In genomic region chr2:127375759-127376341, GRCm38 (mm10) we compare ENCODE assay signal across 9 mouse cellular contexts. TPM values are rescaled to one million over a fixed set of nuclear protein-coding genes. Genes with fewer than 3 reads are reported as not detected.
DNase-seq lines count a peak whose midpoint lies in the region; ATAC-seq lines count a peak whose summit lies in the region.
"Had no signal": no experiment of that assay in that cellular context is flagged by ENCODE, and none has a peak within 500 bp of the region (broad histone marks: within the 10 kb centered on the region; RNA-seq: fewer than 3 reads in every experiment).

No protein-coding gene starts in this region.

- H3K4me3 ChIP-seq in hindbrain, embryonic 10.5 days = no peak overlapping the region
- no peak overlapping the region for H3K4me3 ChIP-seq in hindbrain, embryonic 14.5 days (replicated peaks; ENCODE audit: low read length)
- peak overlapping the region; percentile 46 for H3K4me3 ChIP-seq in liver, embryonic 15.5 days (replicated peaks)
- H3K4me3 ChIP-seq: forebrain, embryonic 13.5 days had no signal

- no peak for DNase-seq in hindbrain, embryonic 10.5 days (ENCODE audit: low spot score)
- no peak for DNase-seq in hindbrain, embryonic 14.5 days (ENCODE audit: low spot score)
- DNase-seq in A20 (ENCODE audit: low read depth, low spot score) (peak; percentile 45), R1 (ENCODE audit: low read depth, low spot score) (peak; percentile 52)
- DNase-seq in frontal cortex, postnatal 25 days (ENCODE audit: low spot score in 2 of 2) = no peak
- no peak for DNase-seq in right cerebral cortex, postnatal 36 days (ENCODE audit: low spot score in 2 of 2)
- no peak for DNase-seq in lung, adult 18-20 months

- peaks cover 36% of the 10 kb centered on the region for H3K4me1 ChIP-seq in hindbrain, embryonic 10.5 days (replicated peaks)
- H3K4me1 ChIP-seq in hindbrain, embryonic 14.5 days (replicated peaks; ENCODE audit: control insufficient read depth, insufficient read depth, low read length) = no peaks in the 10 kb centered on the region
- peaks cover 90% of the 10 kb centered on the region for H3K4me1 ChIP-seq in liver, embryonic 15.5 days (replicated peaks)

- no peak overlapping the region for H3K4me2 ChIP-seq in hindbrain, embryonic 14.5 days (replicated peaks)
- peak overlapping the region; percentile 74 for H3K4me2 ChIP-seq in liver, embryonic 15.5 days
- H3K4me2 ChIP-seq: forebrain, embryonic 13.5 days had no signal

- 57% methylated on average over 7 of the region's 7 CpGs for WGBS in hindbrain, embryonic 10.5 days
- WGBS in hindbrain, embryonic 14.5 days = 44% methylated on average over 7 of the region's 7 CpGs
- WGBS in liver, embryonic 15.5 days (ENCODE audit: insufficient replicate concordance) = 39% methylated on average over 7 of the region's 7 CpGs

- no peak overlapping the region for H3K9ac ChIP-seq in hindbrain, embryonic 14.5 days
- H3K9ac ChIP-seq in liver, embryonic 15.5 days = peak overlapping the region; percentile 57
- H3K9ac ChIP-seq: forebrain, embryonic 13.5 days had no signal

- no peaks in the 10 kb centered on the region for H3K36me3 ChIP-seq in hindbrain, embryonic 10.5 days
- no peaks in the 10 kb centered on the region for H3K36me3 ChIP-seq in hindbrain, embryonic 14.5 days (replicated peaks; ENCODE audit: control insufficient read depth, insufficient read depth)
- H3K36me3 ChIP-seq in liver, embryonic 15.5 days (replicated peaks) = no peaks in the 10 kb centered on the region

- no peak for ATAC-seq in hindbrain, embryonic 14.5 days (ENCODE audit: low FRiP score)
- no peak for ATAC-seq in liver, embryonic 15.5 days (ENCODE audit: insufficient read depth)
- ATAC-seq: forebrain, embryonic 13.5 days had no signal

- no peaks in the 10 kb centered on the region for H3K9me3 ChIP-seq in hindbrain, embryonic 10.5 days
- H3K9me3 ChIP-seq in hindbrain, embryonic 14.5 days (ENCODE audit: control insufficient read depth, low read length) = no peaks in the 10 kb centered on the region
- no peaks in the 10 kb centered on the region for H3K9me3 ChIP-seq in liver, embryonic 15.5 days (replicated peaks)
- H3K9me3 ChIP-seq: forebrain, embryonic 13.5 days had no signal

- 0 out of 2 replicates have a peak overlapping the region, but pooled peaks have one; percentile 29 for H3K27ac ChIP-seq in hindbrain, embryonic 10.5 days
- no peak overlapping the region for H3K27ac ChIP-seq in hindbrain, embryonic 14.5 days
- peak overlapping the region; percentile 93 for H3K27ac ChIP-seq in liver, embryonic 15.5 days (replicated peaks)
- H3K27ac ChIP-seq: forebrain, embryonic 13.5 days had no signal

- H3K27me3 ChIP-seq in hindbrain, embryonic 10.5 days (ENCODE audit: insufficient read depth, poor library complexity, severe bottlenecking) = no peaks in the 10 kb centered on the region
- H3K27me3 ChIP-seq in hindbrain, embryonic 14.5 days (ENCODE audit: control insufficient read depth, insufficient read depth, low read length) = no peaks in the 10 kb centered on the region
- no peaks in the 10 kb centered on the region for H3K27me3 ChIP-seq in liver, embryonic 15.5 days
- H3K27me3 ChIP-seq: forebrain, embryonic 13.5 days had no signal

RNA-seq across cellular contexts. Expression of gene Adra2b, which starts 12.8 kb away (rescaled TPM):
- polyA plus RNA-seq in hindbrain, embryonic 10.5 days (2016; fragmentation: Nextera tagmentation; extraction: Ambion mirVana) = 2.3 and 3.0 TPM in 2 replicates
- polyA plus RNA-seq in hindbrain, embryonic 14.5 days (2014; fragmentation: Nextera tagmentation; extraction: Ambion mirVana) = 0.53 and 0.79 TPM in 2 replicates
- polyA plus RNA-seq in liver, embryonic 15.5 days (2015; fragmentation: Nextera tagmentation; extraction: Ambion mirVana) = 21.7 and 24.0 TPM in 2 replicates

RNA-seq across cellular contexts. Expression of gene Astl, which starts 37.4 kb away (rescaled TPM):
- not detected in 2 replicates for polyA plus RNA-seq in hindbrain, embryonic 10.5 days (2016; fragmentation: Nextera tagmentation; extraction: Ambion mirVana)
- not detected in 2 replicates for polyA plus RNA-seq in hindbrain, embryonic 14.5 days (2014; fragmentation: Nextera tagmentation; extraction: Ambion mirVana)
- 0.03 TPM in 1 of 2 replicates, not detected in the other for polyA plus RNA-seq in liver, embryonic 15.5 days (2015; fragmentation: Nextera tagmentation; extraction: Ambion mirVana)
- polyA plus RNA-seq: forebrain, embryonic 13.5 days had no signal

RNA-seq across cellular contexts. Expression of gene Dusp2, which starts 39.9 kb away (rescaled TPM):
- polyA plus RNA-seq in hindbrain, embryonic 10.5 days (2016; fragmentation: Nextera tagmentation; extraction: Ambion mirVana) = 5.2 and 5.7 TPM in 2 replicates
- polyA plus RNA-seq in hindbrain, embryonic 14.5 days (2014; fragmentation: Nextera tagmentation; extraction: Ambion mirVana) = 12.5 and 15.2 TPM in 2 replicates
- polyA plus RNA-seq in liver, embryonic 15.5 days (2015; fragmentation: Nextera tagmentation; extraction: Ambion mirVana) = 2.6 and 2.9 TPM in 2 replicates

RNA-seq across cellular contexts. Expression of gene Gpat2, which starts 49.1 kb away (rescaled TPM):
- 0.10 and 0.24 TPM in 2 replicates for polyA plus RNA-seq in hindbrain, embryonic 10.5 days (2016; fragmentation: Nextera tagmentation; extraction: Ambion mirVana)
- polyA plus RNA-seq in hindbrain, embryonic 14.5 days (2014; fragmentation: Nextera tagmentation; extraction: Ambion mirVana) = 0.07 and 0.08 TPM in 2 replicates
- polyA plus RNA-seq in liver, embryonic 15.5 days (2015; fragmentation: Nextera tagmentation; extraction: Ambion mirVana) = 0.35 and 0.63 TPM in 2 replicates

Comparison
In these comparisons a context has a peak if more than half of its experiments do, and no peak if none do; other contexts are left out.
1. DNase-seq: peak in A20 (single experiment) and R1 (single experiment); none in hindbrain, embryonic 10.5 days (single experiment), hindbrain, embryonic 14.5 days (single experiment), frontal cortex, postnatal 25 days (0 of 2), right cerebral cortex, postnatal 36 days (0 of 2) and lung, adult 18-20 months (0 of 2).